Mouse (Mus musculus) gastrocnemius, adult 18-20 months (tissue): ENCODE results near the gene Lpp. TPM values are rescaled to one million over a fixed set of nuclear protein-coding genes. Genes with fewer than 3 reads are reported as not detected.

Source experiments
- DNase-seq: peaks from one replicate; pipeline ENCODE4 v3.0.0; 2021; ENCODE audit warnings: low spot score
- long read RNA-seq, 2 experiments: library from polyadenylated mRNA; stranded (forward); transcript quantifications; one replicate each; pipeline ENCODE4 v2.0.0; 2021
- total RNA-seq, 2 experiments: library from RNA; stranded (reverse); gene quantifications; 2 replicates each; pipeline ENCODE4 v1.2.3; 2021

Lpp gene
- 10 to 100 TPM; 13.4 to 17.4 TPM for total RNA-seq
- long read RNA-seq, experiment 1, full-length matches to known transcripts: 1 of 8 reads
- long read RNA-seq, experiment 1, partial matches to known transcripts: 1 of 8 reads
- long read RNA-seq, experiment 1, other reads (novel, unspliced or antisense): 6 of 8 reads
- long read RNA-seq, experiment 2, full-length matches to known transcripts: 2 of 10 reads
- long read RNA-seq, experiment 2, partial matches to known transcripts: 1 of 10 reads
- long read RNA-seq, experiment 2, other reads (novel, unspliced or antisense): 7 of 10 reads

- DNase-seq: peak; percentile 63
These were observed at the start of gene Lpp for GRCm38 (mm10) chr16:24392651-24393555. Lpp (plus strand) TSS chr16:24393507.

DNA sequence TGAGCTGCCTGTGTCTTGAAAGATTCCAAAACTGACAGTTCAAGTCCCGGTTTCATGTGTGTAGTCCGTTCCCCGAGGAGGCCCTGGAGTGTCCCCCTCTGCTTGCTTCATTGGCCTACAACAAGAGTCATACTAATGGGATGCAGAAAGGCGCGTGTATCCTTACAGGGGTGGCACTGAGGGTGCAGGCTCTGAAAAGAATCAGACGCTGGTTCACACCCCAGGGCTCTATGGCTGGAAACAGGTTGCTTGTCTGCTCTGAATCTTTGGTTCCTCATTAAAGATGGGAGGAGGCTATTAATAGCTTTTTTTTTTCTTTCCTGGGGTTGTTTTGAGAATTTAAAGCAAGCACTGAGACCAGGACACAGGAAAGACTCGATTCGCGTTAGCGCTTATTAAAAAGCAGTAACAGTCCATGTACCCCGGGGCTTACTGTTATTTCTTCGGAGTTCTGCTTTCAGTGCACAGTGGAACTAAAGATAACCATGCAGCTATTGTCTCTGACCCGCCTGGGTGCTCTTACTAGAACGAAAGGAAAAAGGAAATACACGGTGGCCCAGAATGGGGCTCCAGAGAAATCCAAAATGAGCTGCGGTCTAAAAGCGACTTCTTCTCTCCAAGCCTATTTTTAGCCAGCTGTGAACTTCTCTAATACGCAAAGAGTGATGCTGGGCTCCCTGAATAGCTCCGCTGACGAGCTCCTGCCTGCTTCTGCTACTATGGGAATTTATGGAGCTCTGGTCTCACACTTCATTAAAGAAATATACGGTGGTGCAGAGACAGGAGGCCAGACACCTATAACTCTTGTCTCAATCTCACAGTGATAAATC lies 45.5 kb upstream of the Lpp start:
- peak; percentile 79 for DNase-seq

- DNase-seq: peak; percentile 63
These were observed 43.0 kb upstream of the Lpp start for GRCm38 (mm10) chr16:24350306-24350705.

- peak; percentile 56 for DNase-seq
These were observed 42.6 kb upstream of the Lpp start for GRCm38 (mm10) chr16:24350751-24351150.

- DNase-seq: no peak
These were observed 41.5 kb upstream of the Lpp start for GRCm38 (mm10) chr16:24351811-24352210.

GRCm38 (mm10) chr16:24353816-24354215 lies 39.5 kb upstream of the Lpp start:
- peak; percentile 26 for DNase-seq

- no peak for DNase-seq
These were observed 31.6 kb upstream of the Lpp start for GRCm38 (mm10) chr16:24361667-24362066.

DNA sequence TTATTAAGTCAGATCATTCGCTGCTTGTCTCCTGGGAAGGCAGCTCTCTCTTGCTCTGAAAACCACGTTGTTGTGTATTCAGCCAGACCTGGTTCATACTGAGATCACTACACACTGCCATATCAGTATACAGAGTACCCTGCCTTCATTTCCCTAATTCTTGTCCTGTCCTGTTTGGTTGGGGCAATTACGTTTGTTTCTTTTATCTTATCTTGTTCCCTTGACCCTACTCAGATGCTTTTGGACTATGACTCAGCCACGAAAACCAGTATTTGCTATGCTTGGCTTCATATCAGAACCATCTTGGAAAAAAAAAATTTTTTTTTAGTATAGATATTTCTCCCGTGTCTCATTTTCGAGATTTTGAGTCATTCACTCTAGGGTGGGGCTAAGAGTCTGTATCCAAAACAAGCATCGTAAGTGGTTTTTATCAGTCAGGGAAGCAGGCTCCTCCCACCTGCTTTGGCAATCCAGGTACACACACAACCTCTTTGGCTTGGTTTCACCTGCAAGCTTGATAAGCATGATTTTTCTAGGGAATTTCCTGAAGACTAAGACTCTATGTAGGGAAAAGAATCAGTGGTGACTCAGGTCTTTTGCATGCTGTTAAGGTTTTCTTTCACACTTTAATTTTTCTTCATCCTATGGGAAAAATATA lies 29.1 kb upstream of the Lpp start:
- DNase-seq: no peak

DNA sequence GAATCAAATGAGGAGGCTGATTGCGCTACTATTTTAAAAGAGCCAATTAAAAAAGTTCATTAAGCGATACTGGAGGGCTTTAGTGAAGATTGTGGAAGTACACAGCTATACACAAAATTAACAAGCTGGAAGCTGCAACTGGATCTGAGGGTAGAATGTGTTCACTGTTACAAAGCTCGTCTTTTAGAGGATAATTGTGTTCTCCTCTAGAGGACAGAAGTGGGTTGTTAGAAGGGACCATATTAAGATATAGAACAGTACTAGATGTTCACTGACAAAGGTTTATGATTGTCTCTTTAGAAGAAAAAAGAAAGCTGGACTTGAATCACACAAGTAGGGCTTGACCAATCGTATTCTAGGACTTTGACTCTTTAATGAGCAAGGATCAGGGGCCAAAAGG lies 27.4 kb upstream of the Lpp start:
- no peak for DNase-seq

- DNase-seq: no peak
These were observed 26.2 kb upstream of the Lpp start for GRCm38 (mm10) chr16:24367071-24367470.

DNA sequence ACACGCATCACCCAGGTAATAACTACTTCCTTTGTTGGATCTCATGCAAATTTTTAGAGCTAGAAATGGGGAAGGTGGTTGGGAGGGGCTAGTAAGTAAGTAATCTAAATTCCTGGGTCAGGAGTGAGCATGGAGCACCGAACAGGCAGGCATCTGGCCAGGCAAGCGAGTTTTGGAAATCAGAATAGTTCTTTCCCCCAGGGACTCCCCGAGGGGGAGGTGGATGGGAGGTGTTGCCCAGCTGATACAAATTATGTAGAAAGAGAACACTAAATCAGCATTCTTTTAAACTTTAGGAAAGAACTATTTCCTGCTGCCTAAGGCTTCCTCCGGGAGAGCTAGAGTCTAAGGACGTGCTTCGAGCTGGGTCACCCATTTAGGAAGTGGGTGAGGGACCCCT lies 25.8 kb upstream of the Lpp start:
- DNase-seq: peak; percentile 33

DNA sequence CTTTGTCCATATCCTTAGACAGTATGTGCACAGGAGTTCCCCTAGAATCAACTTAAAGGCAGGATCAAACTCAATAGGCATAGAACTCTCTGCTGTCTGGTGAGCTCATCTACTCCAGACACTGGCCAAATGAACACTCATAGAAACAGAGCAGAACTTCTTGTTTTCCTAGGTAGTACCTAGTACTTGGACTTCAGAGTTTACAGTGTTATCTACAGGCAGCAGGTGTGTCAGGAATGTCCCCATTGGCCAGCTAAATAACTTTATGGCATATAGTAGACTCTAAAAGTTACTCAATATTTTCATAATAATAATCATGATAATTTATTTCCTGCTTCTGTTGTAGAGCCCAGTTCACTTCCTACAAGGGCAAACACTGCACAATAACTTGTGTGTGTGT lies 16.8 kb upstream of the Lpp start:
- DNase-seq: no peak

DNA sequence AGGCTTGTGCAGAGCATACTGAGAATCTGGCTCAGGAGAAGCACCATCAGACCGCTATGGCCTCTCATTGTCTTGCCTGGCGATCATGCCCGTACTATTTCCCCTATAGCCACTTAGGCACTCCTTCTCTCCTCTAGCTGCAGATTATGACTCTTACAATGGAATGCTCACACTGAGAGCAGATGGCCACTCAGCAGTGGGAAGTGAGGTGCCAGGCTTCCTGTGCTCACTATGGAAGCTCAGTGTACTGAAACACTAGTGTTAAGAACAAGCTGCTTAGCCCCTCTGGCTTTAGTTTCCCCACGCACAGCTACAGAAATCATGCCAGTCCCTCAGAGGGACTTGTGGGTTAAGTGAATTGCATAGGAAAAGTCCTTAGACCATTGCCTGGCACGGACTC lies 2.7 kb upstream of the Lpp start:
- DNase-seq: no peak

GRCm38 (mm10) chr16:24391111-24391510 lies 2.2 kb upstream of the Lpp start:
- DNase-seq: no peak

DNA sequence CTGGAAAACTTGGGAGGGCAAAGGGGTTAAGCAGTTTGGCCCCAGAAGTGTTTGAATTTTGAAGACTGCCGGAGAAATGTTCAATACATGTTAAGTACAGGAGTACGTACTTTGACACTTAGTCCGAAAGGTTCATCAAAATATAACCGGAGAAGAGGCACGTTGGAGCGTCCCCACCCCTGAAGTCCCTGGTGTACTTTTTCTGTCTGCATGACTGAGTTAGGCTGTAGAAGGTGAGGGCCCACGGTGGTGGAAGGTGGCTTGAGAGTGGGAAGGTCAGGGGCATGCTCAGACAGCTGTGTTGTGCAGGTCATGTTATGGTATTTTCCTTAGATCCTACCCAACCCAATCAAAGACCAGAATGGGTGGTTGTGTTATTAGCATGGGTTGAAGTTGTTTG lies 1.4 kb upstream of the Lpp start:
- DNase-seq: no peak

- DNase-seq: peak; percentile 57
These were observed 376 bp downstream of the Lpp start for GRCm38 (mm10) chr16:24393556-24394210.

DNA sequence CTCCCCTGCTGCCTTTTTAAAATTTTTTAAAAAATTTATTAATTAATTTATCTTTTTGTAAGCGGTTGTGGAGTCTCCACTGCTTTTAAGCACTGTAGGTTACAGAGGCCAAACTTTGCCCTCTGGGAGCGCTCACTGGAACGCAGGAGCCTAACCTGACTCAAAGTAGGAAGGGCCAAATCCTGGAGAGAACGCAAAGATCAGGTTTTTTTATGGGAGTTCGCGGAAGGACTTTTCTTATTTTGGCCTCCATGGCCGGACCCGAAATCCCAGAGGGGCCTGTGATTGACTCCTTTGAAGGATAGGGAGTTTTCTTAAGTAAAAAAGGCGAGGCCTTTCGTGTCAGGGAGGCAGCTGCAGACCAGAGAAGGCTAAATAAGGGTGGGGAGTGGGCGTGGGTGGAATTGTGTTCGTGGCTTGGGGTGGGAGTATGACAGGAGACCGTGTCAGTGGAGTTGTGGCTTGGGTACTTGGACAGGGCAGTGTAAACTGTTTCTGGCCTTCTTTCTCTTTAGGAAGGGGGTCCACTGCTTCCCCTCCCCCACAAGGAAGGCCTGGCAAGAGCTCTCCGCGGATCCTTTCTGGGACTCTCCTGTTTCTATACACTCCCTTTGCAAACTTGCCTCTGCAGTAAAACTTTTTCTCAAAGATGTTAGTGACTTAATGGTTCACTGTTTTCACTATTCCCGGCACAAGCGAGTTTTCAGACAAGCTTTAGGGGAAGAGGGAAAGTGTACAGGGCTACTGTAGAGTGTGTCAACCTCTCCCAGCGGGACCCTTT lies 1.1 kb downstream of the Lpp start:
- DNase-seq: peak; percentile 31

DNA sequence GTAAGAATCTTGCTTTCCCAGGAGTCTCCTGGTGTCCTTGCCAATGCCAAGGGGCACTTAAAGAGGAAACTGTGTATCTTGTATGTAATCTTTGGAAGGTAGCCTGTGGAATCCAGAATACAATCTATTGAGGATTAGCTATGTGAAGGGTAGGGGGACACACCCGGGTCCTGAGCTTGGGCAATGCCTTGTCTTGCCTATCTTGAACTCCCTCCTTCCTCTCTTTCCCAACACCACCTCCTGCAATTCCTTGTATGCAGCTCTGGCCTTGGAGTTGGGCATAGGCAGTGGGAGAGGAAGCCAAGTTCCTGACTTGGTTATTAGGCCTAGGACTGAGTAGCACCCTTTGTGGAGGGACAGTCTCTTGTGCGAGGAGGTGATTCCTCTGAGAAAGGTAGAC lies 1.8 kb downstream of the Lpp start:
- DNase-seq: no peak

GRCm38 (mm10) chr16:24396504-24396903 lies 3.2 kb downstream of the Lpp start:
- no peak for DNase-seq

GRCm38 (mm10) chr16:24398476-24398875 lies 5.2 kb downstream of the Lpp start:
- DNase-seq: no peak
